Mouse (Mus musculus) liver, embryonic 12.5 days (tissue): ENCODE data around the gene Wbp1l. TPM values are rescaled to one million over a fixed set of nuclear protein-coding genes. Genes with fewer than 3 reads are reported as not detected.

Experiments used
- ATAC-seq: fragments of 200-750 bp; cut with Nextera tagmentation; 2 replicates; pipeline ENCODE4 v1.8.0; 2017; ENCODE audit warnings: moderate number of reproducible peaks, mild to moderate bottlenecking, moderate library complexity
- H3K27ac ChIP-seq: fragments of 300-500 bp; sonication (generic); 2 replicates; pipeline ENCODE4 v1.5.1; 2016; ENCODE audit warnings: mild to moderate bottlenecking
- H3K27me3 ChIP-seq: fragments of 300-500 bp; sonication (generic); replicated peaks from 2 replicates; pipeline ENCODE4 v1.6.1; 2016; ENCODE audit warnings: mild to moderate bottlenecking, moderate library complexity
- H3K36me3 ChIP-seq: fragments of 300-500 bp; sonication (generic); 2 replicates; pipeline ENCODE4 v1.6.1; 2016; ENCODE audit warnings: mild to moderate bottlenecking, moderate library complexity
- H3K4me1 ChIP-seq: fragments of 300-500 bp; sonication (generic); 2 replicates; pipeline ENCODE4 v1.6.1; 2016
- H3K4me2 ChIP-seq: fragments of 300-500 bp; sonication (generic); 2 replicates; pipeline ENCODE4 v1.6.1; 2016; ENCODE audit warnings: mild to moderate bottlenecking, moderate library complexity
- H3K4me3 ChIP-seq: fragments of 300-500 bp; sonication (generic); 2 replicates; pipeline ENCODE4 v1.5.1; 2016; ENCODE audit warnings: mild to moderate bottlenecking, moderate library complexity
- H3K9ac ChIP-seq: fragments of 300-500 bp; sonication (generic); 2 replicates; pipeline ENCODE4 v1.6.1; 2016; ENCODE audit warnings: mild to moderate bottlenecking, moderate library complexity
- H3K9me3 ChIP-seq: fragments of 300-500 bp; sonication (generic); replicated peaks from 2 replicates; pipeline ENCODE4 v1.6.1; 2016; ENCODE audit warnings: mild to moderate bottlenecking, moderate library complexity
- WGBS: fragments of 180-500 bp; shearing (Covaris S2); methylation state at CpG from one replicate; pipeline ENCODE4 v1.1.7; 2016; ENCODE audit not compliant: insufficient replicate concordance; 5-methylcytosine and 5-hydroxymethylcytosine counted together
- polyA plus RNA-seq: library from polyadenylated mRNA; unstranded; fragments of >200 nt; fragmentation: Nextera tagmentation; extraction: Ambion mirVana; gene quantifications from 2 replicates; pipeline ENCODE4 v1.2.1, GENCODE M21; 2016

The Wbp1l gene
- polyA plus RNA-seq, 1 experiment from 2014 or later = 24.9 TPM

GRCm38 (mm10) chr19:46670691-46671090 lies 71.8 kb downstream of the Wbp1l start:
- Histone ChIP-seq H3K27ac (no peak overlapping the region), H3K36me3 (no peaks in the 10 kb centered on the region), H3K4me3 (no peak overlapping the region), H3K4me2 (no peak overlapping the region), H3K4me1 (peaks cover 22% of the 10 kb centered on the region), H3K9ac (no peak overlapping the region), H3K27me3 (peaks cover 39% of the 10 kb centered on the region), H3K9me3 (no peaks in the 10 kb centered on the region)
- 31% methylated on average over 13 of the region's 13 CpGs for WGBS
- no peak for ATAC-seq

GRCm38 (mm10) chr19:46672766-46673418 lies 74.0 kb downstream of the Wbp1l start, which contains the start of gene Cyp17a1:
TSS of gene Cyp17a1 (minus strand) at chr19:46673172.
- no peak for ATAC-seq
- 46% methylated on average over 5 of the region's 5 CpGs for WGBS
- Histone ChIP-seq H3K9ac (no peak within 1 kb of the TSS), H3K27ac (no peak within 1 kb of the TSS), H3K36me3 (no peaks in the 10 kb centered on the region), H3K4me3 (no peak within 1 kb of the TSS), H3K4me1 (peaks cover 22% of the 10 kb centered on the region), H3K4me2 (no peak within 1 kb of the TSS), H3K9me3 (no peaks in the 10 kb centered on the region), H3K27me3 (peaks cover 32% of the 10 kb centered on the region)

GRCm38 (mm10) chr19:46675641-46676040 lies 76.8 kb downstream of the Wbp1l start:
- H3K36me3 ChIP-seq = no peaks in the 10 kb centered on the region
- 60% methylated on average over 3 of the region's 3 CpGs for WGBS
- no peak overlapping the region for H3K9ac ChIP-seq
- no peak for ATAC-seq
- H3K4me1 ChIP-seq = peaks cover 6% of the 10 kb centered on the region; the same call in 1 of the 2 replicates
- no peaks in the 10 kb centered on the region for H3K9me3 ChIP-seq
- peaks cover 25% of the 10 kb centered on the region for H3K27me3 ChIP-seq
- no peak overlapping the region for H3K4me3 ChIP-seq
- no peak overlapping the region for H3K4me2 ChIP-seq
- no peak overlapping the region for H3K27ac ChIP-seq

GRCm38 (mm10) chr19:46679720-46680383 lies 81.0 kb downstream of the Wbp1l start:
- ATAC-seq = no peak
- WGBS = 38% methylated on average over 12 of the region's 12 CpGs
- H3K4me3 ChIP-seq = no peak overlapping the region

GRCm38 (mm10) chr19:46689460-46690372 lies 90.8 kb downstream of the Wbp1l start, which contains the start of gene Borcs7:
TSS of gene Borcs7 (plus strand) at chr19:46689906.
- WGBS = 2% methylated on average over 43 of the region's 44 CpGs
- 0 out of 2 replicates have a peak, but pooled peaks cover 11% of the 10 kb centered on the region for H3K36me3 ChIP-seq
- H3K4me2 ChIP-seq = peak within 1 kb of the TSS; percentile 70
- peak; percentile 90 for ATAC-seq
- H3K9me3 ChIP-seq = no peaks in the 10 kb centered on the region
- no peaks in the 10 kb centered on the region for H3K27me3 ChIP-seq
- peak within 1 kb of the TSS; percentile 72 for H3K27ac ChIP-seq
- peaks cover 19% of the 10 kb centered on the region for H3K4me1 ChIP-seq
- peak within 1 kb of the TSS; percentile 81 for H3K4me3 ChIP-seq
- H3K9ac ChIP-seq = peak within 1 kb of the TSS; percentile 79

More at GRCm38 (mm10) chr19:46679720-46680383, 81.0 kb downstream of the Wbp1l start:
- Histone ChIP-seq H3K9me3 (no peaks in the 10 kb centered on the region), H3K27me3 (peaks cover 2% of the 10 kb centered on the region), H3K9ac (no peak overlapping the region), H3K27ac (no peak overlapping the region), H3K4me2 (no peak overlapping the region), H3K36me3 (no peaks in the 10 kb centered on the region), H3K4me1 (peaks cover 10% of the 10 kb centered on the region)

- ATAC-seq = no peak
- WGBS = 60% methylated on average over 11 of the region's 11 CpGs
- H3K4me1 ChIP-seq = peaks cover 14% of the 10 kb centered on the region
- H3K4me2 ChIP-seq = peak overlapping the region; percentile 70
- H3K9me3 ChIP-seq = no peaks in the 10 kb centered on the region
- H3K36me3 ChIP-seq = peaks cover 16% of the 10 kb centered on the region; the same call in 1 of the 2 replicates
- peak overlapping the region; percentile 79 for H3K9ac ChIP-seq
- H3K4me3 ChIP-seq = peak overlapping the region; percentile 81
- no peaks in the 10 kb centered on the region for H3K27me3 ChIP-seq
- no peak overlapping the region for H3K27ac ChIP-seq
These were observed 91.5 kb downstream of the Wbp1l start for GRCm38 (mm10) chr19:46690387-46690786.

- H3K4me1 ChIP-seq = peaks cover 14% of the 10 kb centered on the region
- no peak overlapping the region for H3K4me3 ChIP-seq
- peaks cover 16% of the 10 kb centered on the region; the same call in 1 of the 2 replicates for H3K36me3 ChIP-seq
- H3K9me3 ChIP-seq = 0 out of 2 replicates have a peak, but pooled peaks cover 3% of the 10 kb centered on the region
- no peak overlapping the region for H3K27ac ChIP-seq
- H3K9ac ChIP-seq = no peak overlapping the region
- 57% methylated on average over 2 of the region's 2 CpGs for WGBS
- H3K4me2 ChIP-seq = no peak overlapping the region
- no peak for ATAC-seq
- no peaks in the 10 kb centered on the region for H3K27me3 ChIP-seq
These were observed 92.2 kb downstream of the Wbp1l start for GRCm38 (mm10) chr19:46691078-46691477.

GRCm38 (mm10) chr19:46693146-46693545 lies 94.3 kb downstream of the Wbp1l start:
- Histone ChIP-seq H3K9ac (no peak overlapping the region), H3K27me3 (no peaks in the 10 kb centered on the region), H3K4me2 (no peak overlapping the region), H3K4me1 (peaks cover 14% of the 10 kb centered on the region), H3K4me3 (no peak overlapping the region), H3K36me3 (peaks cover 22% of the 10 kb centered on the region; the same call in 1 of the 2 replicates), H3K9me3 (0 out of 2 replicates have a peak, but pooled peaks cover 3% of the 10 kb centered on the region), H3K27ac (no peak overlapping the region)
- 68% methylated on average over 4 of the region's 4 CpGs for WGBS
- no peak for ATAC-seq

GRCm38 (mm10) chr19:46696482-46696881 lies 97.6 kb downstream of the Wbp1l start:
- H3K4me1 ChIP-seq = peaks cover 10% of the 10 kb centered on the region; the same call in 1 of the 2 replicates
- 0 out of 2 replicates have a peak, but pooled peaks cover 3% of the 10 kb centered on the region for H3K9me3 ChIP-seq
- WGBS = 85% methylated on average over 8 of the region's 8 CpGs
- no peaks in the 10 kb centered on the region for H3K27me3 ChIP-seq
- H3K4me3 ChIP-seq = no peak overlapping the region
- no peak for ATAC-seq
- H3K27ac ChIP-seq = no peak overlapping the region
- H3K36me3 ChIP-seq = peaks cover 28% of the 10 kb centered on the region; the same call in 1 of the 2 replicates
- no peak overlapping the region for H3K9ac ChIP-seq
- H3K4me2 ChIP-seq = no peak overlapping the region

- Histone ChIP-seq H3K9ac (no peak overlapping the region), H3K27ac (no peak overlapping the region), H3K36me3 (peaks cover 28% of the 10 kb centered on the region; the same call in 1 of the 2 replicates), H3K27me3 (no peaks in the 10 kb centered on the region), H3K9me3 (0 out of 2 replicates have a peak, but pooled peaks cover 3% of the 10 kb centered on the region), H3K4me3 (no peak overlapping the region), H3K4me2 (no peak overlapping the region), H3K4me1 (peaks cover 10% of the 10 kb centered on the region; the same call in 1 of the 2 replicates)
- no peak for ATAC-seq
- WGBS = 83% methylated on average over 7 of the region's 7 CpGs
These were observed 98.1 kb downstream of the Wbp1l start for GRCm38 (mm10) chr19:46696943-46697342.

GRCm38 (mm10) chr19:46697840-46698517 lies 99.1 kb downstream of the Wbp1l start:
- H3K9ac ChIP-seq = no peak overlapping the region
- no peak overlapping the region for H3K4me3 ChIP-seq

More at GRCm38 (mm10) chr19:46697840-46698517, 99.1 kb downstream of the Wbp1l start:
- Histone ChIP-seq H3K9me3 (0 out of 2 replicates have a peak, but pooled peaks cover 3% of the 10 kb centered on the region), H3K27me3 (no peaks in the 10 kb centered on the region), H3K27ac (0 out of 2 replicates have a peak overlapping the region, but pooled peaks have one; percentile 6), H3K4me2 (no peak overlapping the region), H3K4me1 (peaks cover 10% of the 10 kb centered on the region; the same call in 1 of the 2 replicates), H3K36me3 (peaks cover 28% of the 10 kb centered on the region; the same call in 1 of the 2 replicates)
- 44% methylated on average over 19 of the region's 19 CpGs for WGBS
- ATAC-seq = no peak
